Comparison of ENCODE assay signal across 9 mouse cellular contexts in the genomic region with DNA sequence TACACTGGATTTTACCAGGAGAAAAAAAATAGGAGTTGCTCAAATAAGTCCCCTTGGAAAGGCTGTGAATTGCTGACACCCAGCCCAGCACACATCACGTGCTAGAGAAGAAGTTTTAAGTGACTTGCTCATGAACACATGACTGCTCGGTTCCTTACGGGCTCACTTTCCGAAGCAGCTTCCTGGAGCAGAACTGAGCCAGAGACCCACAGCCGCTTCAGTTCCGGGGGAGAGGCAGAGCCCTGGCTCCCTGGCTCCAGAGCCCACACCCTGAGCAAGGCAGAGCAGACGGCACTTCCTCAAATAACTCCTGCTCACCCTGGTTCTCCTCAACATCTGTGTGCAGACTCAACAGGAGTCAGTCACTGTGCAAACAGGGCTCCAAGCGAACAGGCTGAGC.
A peak's percentile ranks its signal among the peaks of the same experiment; 100 is the strongest.
DNase-seq lines count a peak whose midpoint lies in the region; ATAC-seq lines count a peak whose summit lies in the region.
"Had no signal": no experiment of that assay in that cellular context is flagged by ENCODE, and none has a peak within 500 bp of the region (broad histone marks: within the 10 kb centered on the region; RNA-seq: fewer than 3 reads in every experiment).

No protein-coding gene starts in this region.

- H3K9me3 ChIP-seq in midbrain, embryonic 11.5 days (ENCODE audit: control insufficient read depth, low read length) = no peaks in the 10 kb centered on the region
- no peaks in the 10 kb centered on the region for H3K9me3 ChIP-seq in midbrain, embryonic 13.5 days
- H3K9me3 ChIP-seq in hindbrain, embryonic 16.5 days (ENCODE audit: control insufficient read depth, low read length) = no peaks in the 10 kb centered on the region

- no peak for ATAC-seq in midbrain, embryonic 11.5 days (ENCODE audit: low FRiP score)
- ATAC-seq in midbrain, embryonic 13.5 days = no peak
- ATAC-seq in megakaryocyte, adult 5-6 weeks (ENCODE audit: poor library complexity, severe bottlenecking) = peak; percentile 96
- ATAC-seq in hindbrain, embryonic 16.5 days = no peak
- ATAC-seq: Patski had no signal

- H3K36me3 ChIP-seq in midbrain, embryonic 11.5 days (ENCODE audit: control insufficient read depth, insufficient read depth, low read length) = no peaks in the 10 kb centered on the region
- no peaks in the 10 kb centered on the region for H3K36me3 ChIP-seq in midbrain, embryonic 13.5 days
- H3K36me3 ChIP-seq in hindbrain, embryonic 16.5 days (ENCODE audit: control insufficient read depth, insufficient read depth, low read length) = no peaks in the 10 kb centered on the region

- no peak overlapping the region for H3K27ac ChIP-seq in midbrain, embryonic 11.5 days (ENCODE audit: low read depth, low read length)
- H3K27ac ChIP-seq in midbrain, embryonic 13.5 days = no peak overlapping the region
- no peak overlapping the region for H3K27ac ChIP-seq in hindbrain, embryonic 16.5 days (ENCODE audit: low read depth, low read length)

- H3K4me1 ChIP-seq in midbrain, embryonic 11.5 days (ENCODE audit: control insufficient read depth, insufficient read depth, low read length) = no peaks in the 10 kb centered on the region
- no peaks in the 10 kb centered on the region for H3K4me1 ChIP-seq in midbrain, embryonic 13.5 days (replicated peaks)
- no peaks in the 10 kb centered on the region for H3K4me1 ChIP-seq in hindbrain, embryonic 16.5 days (ENCODE audit: control insufficient read depth, insufficient read depth, low read depth, low read length)

- DNase-seq in midbrain, embryonic 11.5 days (ENCODE audit: low spot score, missing footprints) = peak; percentile 72
- peak; percentile 10 for DNase-seq in gastrocnemius, postnatal 10 days
- DNase-seq in kidney, postnatal 10 days = peak; percentile 41
- DNase-seq in adipocyte (ENCODE audit: low spot score) = no peak
- no peak for DNase-seq in cerebellum, adult 18-20 months

- H3K27me3 ChIP-seq in midbrain, embryonic 11.5 days (ENCODE audit: control insufficient read depth, insufficient read depth, low read length) = no peaks in the 10 kb centered on the region
- H3K27me3 ChIP-seq in midbrain, embryonic 13.5 days = no peaks in the 10 kb centered on the region
- H3K27me3 ChIP-seq in hindbrain, embryonic 16.5 days (replicated peaks; ENCODE audit: control insufficient read depth, insufficient read depth, low read length) = no peaks in the 10 kb centered on the region
- H3K27me3 ChIP-seq: Patski had no signal

- H3K4me2 ChIP-seq in midbrain, embryonic 11.5 days = no peak overlapping the region
- H3K4me2 ChIP-seq in midbrain, embryonic 13.5 days (replicated peaks) = no peak overlapping the region
- no peak overlapping the region for H3K4me2 ChIP-seq in hindbrain, embryonic 16.5 days (ENCODE audit: low read length)

- WGBS in midbrain, embryonic 11.5 days = 81% methylated on average over 8 of the region's 8 CpGs
- WGBS in midbrain, embryonic 13.5 days = 84% methylated on average over 8 of the region's 8 CpGs
- 74% methylated on average over 8 of the region's 8 CpGs for WGBS in hindbrain, embryonic 16.5 days

- no peak overlapping the region for H3K4me3 ChIP-seq in midbrain, embryonic 11.5 days (ENCODE audit: low read depth, low read length)
- H3K4me3 ChIP-seq in midbrain, embryonic 13.5 days (replicated peaks) = no peak overlapping the region
- no peak overlapping the region for H3K4me3 ChIP-seq in hindbrain, embryonic 16.5 days (ENCODE audit: low read length)

- H3K9ac ChIP-seq in midbrain, embryonic 11.5 days (ENCODE audit: low read length) = no peak overlapping the region
- no peak overlapping the region for H3K9ac ChIP-seq in midbrain, embryonic 13.5 days (replicated peaks)
- no peak overlapping the region for H3K9ac ChIP-seq in hindbrain, embryonic 16.5 days (ENCODE audit: low read depth, low read length)

Comparison
In these comparisons a context has a peak if more than half of its experiments do, and no peak if none do; other contexts are left out.
1. DNase-seq: peak in midbrain, embryonic 11.5 days (single experiment), gastrocnemius, postnatal 10 days (single experiment) and kidney, postnatal 10 days (single experiment); none in adipocyte (single experiment) and cerebellum, adult 18-20 months (0 of 2).